Mouse (Mus musculus) thymus, postnatal 10 days (tissue): ENCODE measurements around the gene Rbm7.
"Not testable (repeated sequence)": the region's sequence is repeated elsewhere in the genome, so short reads cannot be mapped to it uniquely, and the experiment has no call there.

ENCODE experiments used
- DNase-seq, 2 experiments: peaks; one replicate each; pipeline ENCODE4 v3.0.0; 2021; ENCODE audit warnings: low spot score in 2 of 2

The Rbm7 gene

GRCm38 (mm10) chr9:48494817-48495547 lies at the start of gene Rbm7, which contains the start of gene Gm5617:
Rbm7 (minus strand) TSS chr9:48495299.
Gm5617 (plus strand) TSS chr9:48495442.
- DNase-seq = peak; percentile 89 to 91

- DNase-seq = no peak
Observed at GRCm38 (mm10) chr9:48538688-48539087, 43.6 kb upstream of the Rbm7 start.

DNA sequence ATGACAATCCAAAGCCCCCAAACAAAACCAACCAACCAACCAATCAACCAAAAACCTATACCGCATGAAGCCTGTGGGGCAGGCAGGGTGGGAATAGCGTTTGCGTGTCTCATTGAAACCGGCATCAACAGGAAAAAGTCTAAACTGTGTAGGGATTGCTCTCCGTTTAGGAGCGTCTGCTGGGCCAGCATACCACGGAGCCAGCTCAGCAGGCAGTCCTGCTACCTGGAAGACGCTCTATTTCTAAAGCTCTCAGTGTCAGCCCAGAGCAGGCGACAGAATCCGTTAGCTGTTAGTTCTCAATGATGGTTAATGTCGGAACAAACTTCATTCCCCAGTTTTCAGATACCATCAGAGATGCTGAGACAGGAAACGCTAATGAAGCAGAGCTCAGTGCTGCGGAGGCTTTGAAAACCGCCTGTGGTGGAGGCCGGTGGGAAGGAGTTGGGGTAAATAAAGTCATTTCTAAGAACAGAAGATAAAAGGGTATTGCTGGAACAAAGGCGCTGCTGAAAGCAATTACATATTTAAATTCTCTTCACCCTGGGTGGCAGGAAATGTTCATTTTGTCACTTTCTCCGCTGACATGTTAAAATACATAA lies 43.0 kb upstream of the Rbm7 start:
- peak in 1 of 2 experiments; percentile 3 for DNase-seq

GRCm38 (mm10) chr9:48537616-48538015 lies 42.5 kb upstream of the Rbm7 start:
- not testable (repeated sequence) for DNase-seq

GRCm38 (mm10) chr9:48536414-48536813 lies 41.3 kb upstream of the Rbm7 start:
- no peak for DNase-seq

- DNase-seq = no peak
Observed at GRCm38 (mm10) chr9:48532730-48533129, 37.6 kb upstream of the Rbm7 start.

- DNase-seq = no peak
Observed at GRCm38 (mm10) chr9:48532203-48532602, 37.1 kb upstream of the Rbm7 start.

DNA sequence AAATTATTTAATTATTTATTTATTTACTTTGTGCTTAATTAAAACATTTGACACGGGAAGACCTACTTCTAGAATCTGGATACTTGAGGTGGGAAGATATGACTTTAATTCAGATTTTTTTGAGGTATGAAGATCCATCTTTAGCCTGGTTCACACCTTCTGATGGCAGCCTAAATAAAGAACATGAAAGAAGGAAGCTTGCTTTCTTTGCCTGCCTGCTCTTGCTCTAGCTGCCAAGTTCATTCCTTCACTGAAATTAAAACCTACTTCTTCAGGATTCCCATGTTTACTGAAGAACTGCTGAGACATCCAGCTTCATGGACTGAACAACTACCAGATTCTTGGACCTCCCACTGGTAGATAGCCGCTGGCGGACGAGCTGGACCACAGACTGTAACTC lies 36.2 kb upstream of the Rbm7 start:
- DNase-seq = no peak

DNA sequence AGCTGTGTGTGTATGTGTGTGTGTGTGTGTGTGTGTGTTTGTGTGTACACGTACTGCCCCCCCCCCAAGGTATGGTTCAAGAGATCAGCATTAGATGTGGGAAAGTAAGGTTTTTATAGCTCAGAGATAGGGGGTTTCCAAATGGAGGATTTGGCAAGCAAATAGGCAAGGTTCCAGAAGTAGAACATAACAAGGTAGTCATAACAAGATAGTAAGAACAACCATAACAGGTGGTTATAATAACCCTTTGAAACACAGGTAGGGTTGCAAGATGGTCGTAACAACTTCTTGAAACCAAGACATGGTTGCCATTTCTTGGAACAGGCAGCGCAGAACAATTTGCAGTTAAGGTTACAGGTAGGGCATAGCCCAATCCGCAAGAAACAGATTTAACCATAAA lies 31.4 kb upstream of the Rbm7 start:
- DNase-seq = no peak

- no peak for DNase-seq
Observed at GRCm38 (mm10) chr9:48525566-48525965, 30.5 kb upstream of the Rbm7 start.

GRCm38 (mm10) chr9:48520405-48520804 lies 25.3 kb upstream of the Rbm7 start:
- DNase-seq = not testable (repeated sequence)

- no peak for DNase-seq
Observed at GRCm38 (mm10) chr9:48517372-48518130, 22.5 kb upstream of the Rbm7 start.

- no peak for DNase-seq
Observed at GRCm38 (mm10) chr9:48516615-48517371, 21.7 kb upstream of the Rbm7 start.

DNA sequence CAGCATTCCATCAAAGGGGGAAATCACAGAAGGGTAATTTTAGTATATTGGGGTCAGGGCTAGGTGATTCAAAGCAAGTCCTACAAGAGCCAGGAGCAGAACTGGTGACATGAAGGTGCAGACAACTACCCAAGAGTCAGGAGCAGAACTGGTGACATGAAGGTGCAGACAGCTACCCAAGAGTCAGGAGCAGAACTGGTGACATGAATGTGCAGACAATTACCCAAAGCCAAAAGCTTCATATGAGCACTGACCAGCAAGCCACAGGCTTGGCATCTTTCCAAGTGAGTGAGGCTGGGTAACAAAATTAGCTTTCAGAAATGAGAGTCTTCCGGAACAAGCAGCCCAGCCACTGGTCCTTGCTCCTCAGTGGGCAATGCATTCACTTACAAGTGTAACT lies 20.2 kb upstream of the Rbm7 start:
- DNase-seq = no peak

DNA sequence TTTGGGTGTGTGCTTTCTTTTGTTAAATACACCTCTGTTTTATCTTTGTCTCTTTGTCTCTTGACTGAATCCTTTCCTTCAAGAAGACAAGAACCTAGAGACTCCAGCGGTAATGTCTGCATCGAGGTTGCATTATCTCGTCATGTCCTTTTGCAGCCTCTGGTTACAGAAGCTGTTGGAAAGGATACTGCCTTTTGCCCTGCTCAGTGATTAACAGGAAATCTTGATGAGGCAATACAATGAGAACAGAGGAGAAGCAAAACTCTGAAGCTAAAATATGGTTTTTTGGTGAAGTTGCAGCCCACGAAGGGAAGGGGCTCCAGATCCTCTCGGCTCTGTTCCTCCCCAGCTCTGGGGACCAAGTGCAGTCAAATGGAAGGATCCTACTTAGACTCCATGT lies 15.0 kb upstream of the Rbm7 start:
- no peak for DNase-seq

DNA sequence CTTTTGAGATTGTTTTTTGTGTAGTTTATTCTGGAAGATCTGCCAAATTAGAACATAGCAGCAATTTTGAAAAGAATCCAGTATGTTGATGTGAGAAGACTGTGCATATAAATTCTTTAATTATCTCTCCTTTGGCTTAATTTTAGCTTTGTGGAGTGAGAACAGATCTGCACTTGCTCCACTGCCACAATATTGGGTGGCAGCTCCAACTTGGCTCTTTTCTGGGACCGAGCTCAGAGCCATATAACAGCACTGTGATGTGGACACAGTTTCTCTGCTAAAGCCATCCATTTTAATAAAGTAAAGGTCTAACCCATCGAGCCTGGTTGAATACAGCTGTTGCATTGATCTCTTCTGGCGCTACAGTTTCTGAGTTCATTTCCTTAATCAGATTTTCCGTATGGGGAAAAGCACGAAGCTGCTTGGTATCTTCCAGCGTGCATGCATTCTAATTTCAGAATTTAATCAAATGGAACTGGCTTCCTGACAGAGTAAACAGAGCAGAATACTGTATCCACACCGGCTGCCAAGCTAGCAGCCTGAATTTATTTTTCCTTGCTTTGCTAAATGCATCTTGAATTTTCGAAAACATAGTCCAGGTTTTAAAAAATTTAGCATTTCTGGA lies 9.8 kb upstream of the Rbm7 start:
- DNase-seq = no peak

GRCm38 (mm10) chr9:48503001-48503400 lies 7.9 kb upstream of the Rbm7 start:
- DNase-seq = no peak

- no peak for DNase-seq
Observed at GRCm38 (mm10) chr9:48501192-48501591, 6.1 kb upstream of the Rbm7 start.

DNA sequence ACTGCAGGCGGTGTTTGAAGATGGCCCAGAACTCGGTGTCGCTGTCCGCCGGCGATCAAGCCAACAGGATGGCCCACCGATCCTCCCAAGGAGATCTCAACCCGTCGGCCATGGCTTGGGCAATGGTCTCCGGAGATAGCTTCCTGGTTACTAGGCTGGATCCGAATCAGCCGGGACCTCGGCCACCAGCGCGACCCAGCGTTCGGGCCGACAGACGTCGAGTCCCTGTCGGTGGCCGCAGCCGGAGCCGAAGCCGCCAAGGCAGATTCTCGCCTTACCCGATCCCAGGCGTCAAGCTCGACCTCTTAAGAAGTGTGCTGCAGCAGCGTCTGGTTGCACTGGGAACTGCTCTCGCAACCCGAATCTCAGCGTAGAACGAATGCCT lies 441 bp upstream of the Rbm7 start:
- peak in 1 of 2 experiments; percentile 36 for DNase-seq

- DNase-seq = no peak
Observed at GRCm38 (mm10) chr9:48481214-48482134, 13.6 kb downstream of the Rbm7 start.
